Mouse (Mus musculus) hindbrain, embryonic 15.5 days (tissue): ENCODE measurements at regions not wholly inside any gene's neighbourhood (a gene's known extent, or its start where the extent isn't known, plus 50 kb on each side); places are given as distances from the start of the nearest gene placed in this dataset.

Experiments
- ATAC-seq: fragments of 200-750 bp; cut with Nextera tagmentation; 2 replicates; pipeline ENCODE4 v1.8.0; 2017; ENCODE audit warnings: low read depth, moderate number of reproducible peaks, moderate TSS enrichment; ENCODE audit not compliant: low FRiP score
- H3K27ac ChIP-seq: fragments of 300-500 bp; sonication (generic); replicated peaks from 2 replicates; pipeline ENCODE4 v1.5.1; 2015; ENCODE audit warnings: mild to moderate bottlenecking, inconsistent platforms
- H3K27me3 ChIP-seq: fragments of 300-500 bp; sonication (generic); 2 replicates; pipeline ENCODE4 v1.6.1; 2015; ENCODE audit warnings: control low read depth, inconsistent platforms
- H3K36me3 ChIP-seq: fragments of 300-500 bp; sonication (generic); 2 replicates; pipeline ENCODE4 v1.6.1; 2015; ENCODE audit warnings: control low read depth, inconsistent platforms
- H3K4me1 ChIP-seq: fragments of 300-500 bp; sonication (generic); replicated peaks from 2 replicates; pipeline ENCODE4 v1.6.1; 2015; ENCODE audit warnings: control low read depth, inconsistent platforms
- H3K4me2 ChIP-seq: fragments of 300-500 bp; sonication (generic); 2 replicates; pipeline ENCODE4 v1.6.1; 2015; ENCODE audit warnings: moderate library complexity, mild to moderate bottlenecking, inconsistent platforms
- H3K4me3 ChIP-seq: fragments of 300-500 bp; sonication (generic); 2 replicates; pipeline ENCODE4 v1.5.1; 2015; ENCODE audit warnings: mild to moderate bottlenecking, inconsistent platforms
- H3K9ac ChIP-seq: fragments of 300-500 bp; sonication (generic); 2 replicates; pipeline ENCODE4 v1.6.1; 2015; ENCODE audit warnings: inconsistent platforms
- H3K9me3 ChIP-seq: fragments of 300-500 bp; sonication (generic); 2 replicates; pipeline ENCODE4 v1.6.1; 2016; ENCODE audit warnings: control low read depth, inconsistent platforms
- WGBS: fragments of 180-500 bp; shearing (Covaris S2); methylation state at CpG from one replicate; pipeline ENCODE4 v1.1.7; 2015; 5-methylcytosine and 5-hydroxymethylcytosine counted together

DNA sequence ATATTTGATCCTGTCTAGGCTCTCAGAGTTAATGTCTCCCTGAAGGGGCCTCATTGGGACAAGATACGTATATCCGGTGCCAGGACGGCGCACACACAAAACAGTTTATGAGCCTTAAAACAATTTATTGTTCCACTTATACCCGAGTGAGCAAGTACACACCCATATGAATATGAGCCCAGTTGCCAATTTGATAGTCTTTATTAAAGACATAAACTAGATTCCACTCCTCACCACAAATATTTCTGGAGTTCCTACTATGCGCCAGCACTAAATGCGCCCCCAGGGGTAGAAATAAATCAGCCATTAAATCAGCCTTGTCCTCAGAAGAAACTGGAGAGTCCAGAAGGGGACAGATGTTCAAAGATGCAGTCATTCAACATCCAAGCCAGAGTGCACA is 54.3 kb upstream of the Dlg1 start:
- ATAC-seq, result no peak
- H3K4me2 ChIP-seq, result no peak overlapping the region
- H3K4me1 ChIP-seq, result no peaks in the 10 kb centered on the region
- H3K27ac ChIP-seq, result no peak overlapping the region
- no peak overlapping the region for H3K4me3 ChIP-seq
- H3K27me3 ChIP-seq, result no peaks in the 10 kb centered on the region
- no peak overlapping the region for H3K9ac ChIP-seq
- no peaks in the 10 kb centered on the region for H3K36me3 ChIP-seq
- H3K9me3 ChIP-seq, result no peaks in the 10 kb centered on the region
- WGBS, result 87% methylated on average over 7 of the region's 7 CpGs

DNA sequence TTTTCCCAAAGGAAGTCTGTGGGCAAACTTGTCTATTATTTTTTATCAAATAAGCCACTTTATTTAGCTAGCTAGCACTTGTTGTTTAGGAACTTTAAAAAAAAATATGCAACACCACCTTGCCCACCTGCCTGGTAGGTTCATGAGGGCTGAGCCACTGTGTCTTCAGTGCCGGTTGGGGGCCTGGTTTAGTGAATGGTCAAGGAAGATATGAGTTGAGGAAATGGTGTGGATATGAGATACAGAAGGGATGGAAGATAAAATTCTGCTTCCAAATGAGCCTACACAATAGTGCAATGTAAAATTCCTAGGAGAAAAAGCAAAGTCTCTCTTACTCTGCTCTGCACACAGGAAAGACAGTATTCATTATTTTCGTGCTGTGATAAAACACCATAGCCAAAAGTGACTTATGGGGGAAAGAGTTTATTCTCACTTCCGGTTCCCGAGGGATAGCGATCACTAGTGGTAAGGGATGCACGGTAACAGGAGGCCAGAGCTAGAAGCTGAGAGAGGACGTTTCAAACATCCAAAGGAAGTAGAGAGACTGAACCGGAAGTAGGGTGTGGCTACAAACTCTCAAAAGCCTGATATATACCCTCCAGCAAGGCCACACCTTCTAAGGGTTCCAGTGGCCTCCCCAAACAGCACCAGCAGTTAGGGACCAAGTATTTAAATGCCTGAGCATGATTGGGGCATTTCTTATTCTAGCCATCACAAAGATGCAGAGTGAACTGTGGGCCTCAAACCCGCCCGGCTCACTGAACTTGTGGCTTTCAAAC is 53.7 kb upstream of the Dlg1 start:
- H3K4me2 ChIP-seq, result no peak overlapping the region
- H3K9me3 ChIP-seq, result no peaks in the 10 kb centered on the region
- H3K36me3 ChIP-seq, result no peaks in the 10 kb centered on the region
- H3K4me1 ChIP-seq, result no peaks in the 10 kb centered on the region
- H3K9ac ChIP-seq, result no peak overlapping the region
- H3K27me3 ChIP-seq, result no peaks in the 10 kb centered on the region
- no peak overlapping the region for H3K27ac ChIP-seq
- H3K4me3 ChIP-seq, result no peak overlapping the region
- WGBS, result 89% methylated on average over 10 of the region's 10 CpGs
- no peak for ATAC-seq
